Mouse (Mus musculus): ENCODE data around the gene Zc3h12c. TPM values are rescaled to one million over a fixed set of nuclear protein-coding genes. Genes with fewer than 3 reads are reported as not detected.
A peak's percentile ranks its signal among the peaks of the same experiment; 100 is the strongest.

Zc3h12c gene
- total RNA-seq, 1 experiment from 2014 or later: 21.5 TPM

GRCm38 (mm10) chr9:52165706-52166090 lies 2.7 kb downstream of the Zc3h12c start:
- DNase-seq: peak; percentile 23

- DNase-seq: no peak
Measured at GRCm38 (mm10) chr9:52165076-52165705, 3.2 kb downstream of the Zc3h12c start.

GRCm38 (mm10) chr9:52160512-52160911 lies 7.9 kb downstream of the Zc3h12c start:
- DNase-seq: no peak

GRCm38 (mm10) chr9:52158561-52158960 lies 9.8 kb downstream of the Zc3h12c start:
- DNase-seq: no peak

GRCm38 (mm10) chr9:52155417-52155816 lies 13.0 kb downstream of the Zc3h12c start:
- DNase-seq: no peak

- no peak for DNase-seq
Measured at GRCm38 (mm10) chr9:52154253-52154652, 14.1 kb downstream of the Zc3h12c start.

GRCm38 (mm10) chr9:52152076-52152826 lies 16.1 kb downstream of the Zc3h12c start:
- DNase-seq: no peak

DNA sequence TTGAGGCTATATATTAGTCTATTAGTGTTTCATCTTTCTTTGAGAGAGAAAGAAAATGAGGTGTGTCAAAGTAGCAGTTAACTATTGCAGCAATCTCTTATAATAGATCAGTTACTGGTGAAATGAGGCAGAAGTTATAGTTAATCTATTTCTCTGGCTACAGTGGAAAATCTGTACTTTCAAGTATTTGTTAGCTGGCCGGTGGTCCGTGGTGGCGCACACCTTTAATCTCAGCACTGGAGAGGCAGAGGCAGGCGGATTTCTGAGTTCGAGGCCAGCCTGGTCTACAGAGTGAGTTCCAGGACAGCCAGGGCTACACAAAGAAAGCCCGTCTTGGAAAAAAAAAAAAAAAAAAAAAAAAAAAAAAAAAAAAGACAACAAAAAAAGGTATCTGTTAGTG lies 18.6 kb downstream of the Zc3h12c start:
- no peak for DNase-seq

DNA sequence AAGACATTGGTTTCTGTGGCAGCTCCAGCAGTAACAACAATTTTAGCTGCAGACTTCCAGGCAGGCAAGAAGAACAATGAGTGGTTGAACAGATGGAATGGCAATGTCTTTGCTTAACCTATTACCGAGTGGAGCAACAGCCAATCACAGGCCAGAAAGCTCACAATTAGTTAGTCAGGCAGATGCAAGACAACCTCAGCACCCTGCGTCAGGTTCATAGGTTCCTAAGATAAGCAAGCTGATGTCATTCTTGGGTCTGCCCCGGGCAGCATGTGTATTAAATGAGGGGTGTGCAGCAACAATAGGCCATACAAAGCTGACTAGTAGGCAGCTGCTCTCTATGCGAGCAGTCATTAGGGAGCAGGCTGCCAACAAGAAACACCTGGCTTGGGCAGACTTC lies 19.1 kb downstream of the Zc3h12c start:
- no peak for DNase-seq

GRCm38 (mm10) chr9:52148831-52149230 lies 19.5 kb downstream of the Zc3h12c start:
- no peak for DNase-seq

GRCm38 (mm10) chr9:52148311-52148710 lies 20.1 kb downstream of the Zc3h12c start:
- DNase-seq: no peak

- DNase-seq: no peak
Measured at GRCm38 (mm10) chr9:52146241-52146640, 22.1 kb downstream of the Zc3h12c start.

DNA sequence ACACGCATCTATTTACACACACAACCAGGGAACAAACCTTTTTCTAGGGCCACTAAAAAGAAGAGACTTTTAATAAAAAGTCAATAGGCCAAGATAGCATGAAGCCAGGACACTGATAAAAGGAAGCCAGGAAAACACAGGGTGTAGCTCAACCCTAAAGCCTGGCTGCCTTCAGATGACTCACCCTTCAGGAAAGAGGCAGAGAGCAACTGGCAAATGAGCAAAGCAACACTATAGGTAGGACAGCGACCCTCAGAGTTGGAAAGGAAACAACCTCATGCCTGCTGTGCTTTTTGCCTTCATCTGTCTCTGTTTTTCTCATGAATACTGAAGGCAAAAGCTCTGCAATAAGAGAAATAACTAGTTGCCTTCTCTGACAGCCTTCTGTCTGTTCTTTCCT lies 35.6 kb downstream of the Zc3h12c start:
- no peak for DNase-seq

GRCm38 (mm10) chr9:52130348-52130747 lies 38.0 kb downstream of the Zc3h12c start:
- DNase-seq: peak; percentile 32

- DNase-seq: no peak
Measured at GRCm38 (mm10) chr9:52125225-52125624, 43.1 kb downstream of the Zc3h12c start.

DNA sequence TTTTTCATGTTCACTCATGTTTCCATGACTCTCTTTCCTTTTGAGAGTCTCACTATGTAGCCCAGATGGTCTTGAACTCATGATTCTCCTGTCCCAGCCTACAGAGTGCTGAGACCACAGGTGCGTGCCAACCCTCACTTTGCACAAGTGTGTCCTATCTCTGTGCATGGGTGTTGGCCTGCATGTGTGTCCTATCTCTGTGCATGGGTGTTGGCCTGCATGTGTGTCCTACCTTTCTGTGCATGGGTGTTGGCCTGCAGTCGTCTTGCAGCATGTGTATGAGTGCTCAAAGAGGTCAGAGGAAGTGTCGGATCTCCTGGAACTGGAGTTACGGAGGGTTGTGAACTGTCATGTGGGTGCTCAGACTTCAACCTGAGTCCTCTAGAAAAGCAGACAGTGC lies 49.2 kb downstream of the Zc3h12c start:
- DNase-seq: no peak

DNA sequence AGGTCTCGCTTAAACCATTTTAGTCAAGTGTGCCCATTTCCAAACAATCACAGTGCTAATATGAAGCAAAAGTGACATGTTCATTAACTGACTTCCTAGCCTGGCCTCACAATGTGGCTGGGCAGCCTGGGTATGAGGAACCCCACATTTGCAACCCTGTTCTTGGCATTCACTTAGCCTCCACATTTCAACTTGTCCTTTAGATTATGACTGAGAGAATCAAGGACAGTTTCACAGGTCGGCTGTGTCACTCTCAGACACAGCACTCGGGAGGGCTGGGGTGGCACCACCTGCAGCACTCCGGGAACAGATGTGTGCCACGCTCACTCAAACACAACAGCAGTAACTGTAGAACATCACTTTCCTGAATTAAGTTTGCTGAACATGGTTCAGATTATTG lies 55.3 kb downstream of the Zc3h12c start:
- DNase-seq: no peak

DNA sequence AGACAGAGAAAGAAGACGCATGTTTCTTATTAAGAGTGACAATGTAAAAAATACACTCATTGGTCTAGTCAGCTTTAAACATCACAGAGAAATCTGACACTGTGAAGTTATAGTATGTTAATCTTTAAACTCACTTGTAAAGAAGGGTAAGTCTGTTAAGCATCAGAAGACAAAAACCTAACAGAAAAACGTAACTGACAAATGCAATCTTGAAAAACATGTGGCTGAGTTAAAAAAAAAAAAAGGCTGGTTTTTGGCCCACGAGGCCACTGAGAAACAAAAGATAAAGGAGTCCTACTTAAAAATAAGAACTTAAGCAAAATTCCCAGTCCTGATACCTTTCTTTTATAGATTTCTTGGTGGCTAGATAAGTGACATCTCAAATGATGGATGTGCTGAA lies 57.6 kb downstream of the Zc3h12c start:
- DNase-seq: no peak

DNA sequence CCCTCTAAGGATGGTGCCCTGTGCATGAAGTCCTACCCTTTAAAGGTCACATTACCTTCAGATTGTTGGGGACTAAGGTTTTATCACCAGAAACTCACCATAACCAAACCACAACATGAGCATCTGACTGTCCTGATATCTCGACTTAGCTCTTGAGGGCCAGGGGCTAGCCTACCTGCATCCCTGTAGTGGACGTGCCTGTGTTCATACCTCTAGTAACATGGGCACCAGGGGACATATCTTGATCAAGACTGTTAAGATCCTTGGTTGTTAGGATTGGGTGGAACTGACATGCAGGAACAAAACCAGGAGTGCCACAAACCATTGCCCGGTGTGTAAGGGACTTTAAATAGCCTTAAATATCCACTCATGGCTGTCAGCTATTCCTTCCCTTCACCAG lies 61.2 kb downstream of the Zc3h12c start:
- DNase-seq: no peak

GRCm38 (mm10) chr9:52105423-52105822 lies 62.9 kb downstream of the Zc3h12c start:
- DNase-seq: peak; percentile 78

DNA sequence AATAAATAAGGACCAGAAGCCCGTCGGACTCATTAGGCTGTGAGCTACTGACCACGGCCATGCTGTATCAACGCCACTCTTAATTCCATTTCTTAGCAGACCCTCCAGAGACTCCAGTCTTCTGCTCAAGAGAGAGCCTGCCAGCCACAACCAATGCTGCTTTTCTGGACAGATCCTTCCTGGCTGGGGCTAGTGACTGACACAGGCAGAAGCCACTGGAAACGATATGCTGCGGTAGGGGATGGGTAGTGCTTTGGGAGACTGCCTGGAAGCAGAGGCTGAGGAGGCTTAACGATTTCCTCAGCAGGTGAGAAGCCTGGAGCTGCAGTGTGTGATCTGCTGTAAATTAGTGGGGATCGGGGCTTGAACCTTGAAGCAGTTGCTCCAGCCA lies 64.2 kb downstream of the Zc3h12c start:
- DNase-seq: no peak

GRCm38 (mm10) chr9:52103448-52104224 lies 64.7 kb downstream of the Zc3h12c start:
- DNase-seq: no peak
